In genomic region chr10:81415146-81415545, GRCm38 (mm10) we compare ENCODE assay signal across 11 mouse cellular contexts. TPM values are rescaled to one million over a fixed set of nuclear protein-coding genes. Genes with fewer than 3 reads are reported as not detected.
DNase-seq lines count a peak whose midpoint lies in the region; ATAC-seq lines count a peak whose summit lies in the region.
"Had no signal": no experiment of that assay in that cellular context is flagged by ENCODE, and none has a peak within 500 bp of the region (broad histone marks: within the 10 kb centered on the region; RNA-seq: fewer than 3 reads in every experiment).

No protein-coding gene starts in this region.

- no peak overlapping the region for H3K4me2 ChIP-seq in hindbrain, embryonic 14.5 days (replicated peaks)
- 0 out of 2 replicates have a peak overlapping the region, but pooled peaks have one; percentile 7 for H3K4me2 ChIP-seq in neural tube, embryonic 12.5 days (replicated peaks)
- no peak overlapping the region for H3K4me2 ChIP-seq in embryonic facial prominence, embryonic 15.5 days (replicated peaks)
- no peak overlapping the region for H3K4me2 ChIP-seq in stomach, embryonic 16.5 days (ENCODE audit: low read depth, low read length)
- H3K4me2 ChIP-seq: hindbrain, embryonic 15.5 days had no signal

- H3K27me3 ChIP-seq in hindbrain, embryonic 10.5 days (ENCODE audit: insufficient read depth, poor library complexity, severe bottlenecking): peaks cover 44% of the 10 kb centered on the region
- no peaks in the 10 kb centered on the region for H3K27me3 ChIP-seq in hindbrain, embryonic 14.5 days (ENCODE audit: control insufficient read depth, insufficient read depth, low read length)
- no peaks in the 10 kb centered on the region for H3K27me3 ChIP-seq in neural tube, embryonic 12.5 days (replicated peaks)
- H3K27me3 ChIP-seq in embryonic facial prominence, embryonic 15.5 days: no peaks in the 10 kb centered on the region
- no peaks in the 10 kb centered on the region for H3K27me3 ChIP-seq in stomach, embryonic 16.5 days (ENCODE audit: control insufficient read depth, insufficient read depth, low read length)
- H3K27me3 ChIP-seq: hindbrain, embryonic 15.5 days had no signal

- H3K9me3 ChIP-seq in hindbrain, embryonic 10.5 days: no peaks in the 10 kb centered on the region
- H3K9me3 ChIP-seq in hindbrain, embryonic 14.5 days (ENCODE audit: control insufficient read depth, low read length): no peaks in the 10 kb centered on the region
- no peaks in the 10 kb centered on the region for H3K9me3 ChIP-seq in neural tube, embryonic 12.5 days
- H3K9me3 ChIP-seq in embryonic facial prominence, embryonic 15.5 days (replicated peaks): no peaks in the 10 kb centered on the region
- H3K9me3 ChIP-seq in stomach, embryonic 16.5 days (replicated peaks; ENCODE audit: control insufficient read depth, low read length): no peaks in the 10 kb centered on the region
- H3K9me3 ChIP-seq: hindbrain, embryonic 15.5 days had no signal

- no peak overlapping the region for H3K9ac ChIP-seq in hindbrain, embryonic 14.5 days
- H3K9ac ChIP-seq in neural tube, embryonic 12.5 days: no peak overlapping the region
- no peak overlapping the region for H3K9ac ChIP-seq in embryonic facial prominence, embryonic 15.5 days
- peak overlapping the region; percentile 14; the same call in 1 of the 2 replicates for H3K9ac ChIP-seq in stomach, embryonic 16.5 days (ENCODE audit: low read length)
- H3K9ac ChIP-seq: hindbrain, embryonic 15.5 days had no signal

- no peak for ATAC-seq in hindbrain, embryonic 14.5 days (ENCODE audit: low FRiP score)
- no peak for ATAC-seq in neural tube, embryonic 12.5 days (ENCODE audit: low FRiP score, low read depth)
- no peak for ATAC-seq in embryonic facial prominence, embryonic 15.5 days (ENCODE audit: insufficient number of reproducible peaks, low FRiP score, low TSS enrichment, low read depth)
- no peak for ATAC-seq in stomach, embryonic 16.5 days (ENCODE audit: insufficient read depth, low FRiP score)

- 75% methylated on average over 5 of the region's 5 CpGs for WGBS in hindbrain, embryonic 10.5 days
- 82% methylated on average over 5 of the region's 5 CpGs for WGBS in hindbrain, embryonic 14.5 days
- 81% methylated on average over 5 of the region's 5 CpGs for WGBS in neural tube, embryonic 12.5 days
- 81% methylated on average over 5 of the region's 5 CpGs for WGBS in embryonic facial prominence, embryonic 15.5 days
- 79% methylated on average over 5 of the region's 5 CpGs for WGBS in stomach, embryonic 16.5 days

- DNase-seq in hindbrain, embryonic 10.5 days (ENCODE audit: low spot score): no peak
- no peak for DNase-seq in hindbrain, embryonic 14.5 days (ENCODE audit: low spot score)
- no peak for DNase-seq in neural tube, embryonic 10.5 days (ENCODE audit: extremely low spot score, low spot score)
- no peak for DNase-seq in right cerebral cortex, postnatal 4 days
- DNase-seq: adrenal gland, adult 2 months; right cerebral cortex, adult 18-20 months; thymus, postnatal 36 days had no signal

- peaks cover 99% of the 10 kb centered on the region for H3K4me1 ChIP-seq in hindbrain, embryonic 10.5 days (replicated peaks)
- peaks cover 41% of the 10 kb centered on the region for H3K4me1 ChIP-seq in hindbrain, embryonic 14.5 days (replicated peaks; ENCODE audit: control insufficient read depth, insufficient read depth, low read length)
- peaks cover 77% of the 10 kb centered on the region for H3K4me1 ChIP-seq in neural tube, embryonic 12.5 days
- peaks cover 99% of the 10 kb centered on the region for H3K4me1 ChIP-seq in embryonic facial prominence, embryonic 15.5 days
- peaks cover 84% of the 10 kb centered on the region for H3K4me1 ChIP-seq in stomach, embryonic 16.5 days (ENCODE audit: control insufficient read depth, insufficient read depth, low read length)

- peak overlapping the region; percentile 88 for H3K27ac ChIP-seq in hindbrain, embryonic 10.5 days
- H3K27ac ChIP-seq in hindbrain, embryonic 14.5 days: no peak overlapping the region; the same call in 1 of the 2 replicates
- H3K27ac ChIP-seq in neural tube, embryonic 12.5 days: 0 out of 2 replicates have a peak overlapping the region, but pooled peaks have one; percentile 17
- H3K27ac ChIP-seq in embryonic facial prominence, embryonic 15.5 days (replicated peaks): peak overlapping the region; percentile 58; the same call in 1 of the 2 replicates
- peak overlapping the region; percentile 53; the same call in 1 of the 2 replicates for H3K27ac ChIP-seq in stomach, embryonic 16.5 days (ENCODE audit: low read length)
- H3K27ac ChIP-seq: hindbrain, embryonic 15.5 days had no signal

- H3K4me3 ChIP-seq in hindbrain, embryonic 10.5 days: peak overlapping the region; percentile 6; the same call in 1 of the 2 replicates
- no peak overlapping the region for H3K4me3 ChIP-seq in hindbrain, embryonic 14.5 days (replicated peaks; ENCODE audit: low read length)
- no peak overlapping the region for H3K4me3 ChIP-seq in neural tube, embryonic 12.5 days
- H3K4me3 ChIP-seq in embryonic facial prominence, embryonic 15.5 days (replicated peaks): no peak overlapping the region
- no peak overlapping the region for H3K4me3 ChIP-seq in stomach, embryonic 16.5 days (replicated peaks; ENCODE audit: low read length)
- H3K4me3 ChIP-seq: hindbrain, embryonic 15.5 days had no signal

- H3K36me3 ChIP-seq in hindbrain, embryonic 10.5 days: peaks cover 2% of the 10 kb centered on the region; the same call in 1 of the 2 replicates
- H3K36me3 ChIP-seq in hindbrain, embryonic 14.5 days (replicated peaks; ENCODE audit: control insufficient read depth, insufficient read depth): peaks cover 9% of the 10 kb centered on the region; the same call in 1 of the 2 replicates
- peaks cover 4% of the 10 kb centered on the region; the same call in 1 of the 2 replicates for H3K36me3 ChIP-seq in neural tube, embryonic 12.5 days
- H3K36me3 ChIP-seq in embryonic facial prominence, embryonic 15.5 days: peaks cover 38% of the 10 kb centered on the region
- no peaks in the 10 kb centered on the region; the same call in none of the 2 replicates for H3K36me3 ChIP-seq in stomach, embryonic 16.5 days (ENCODE audit: control insufficient read depth, insufficient read depth, low read length)
- H3K36me3 ChIP-seq: hindbrain, embryonic 15.5 days had no signal

RNA-seq across cellular contexts. Expression of gene Smim24, which starts 22.3 kb away (rescaled TPM):
- polyA plus RNA-seq in hindbrain, embryonic 10.5 days (2016; fragmentation: Nextera tagmentation; extraction: Ambion mirVana): 2.7 and 3.0 TPM in 2 replicates
- 0.84 and 1.3 TPM in 2 replicates for polyA plus RNA-seq in hindbrain, embryonic 14.5 days (2014; fragmentation: Nextera tagmentation; extraction: Ambion mirVana)
- polyA plus RNA-seq in neural tube, embryonic 12.5 days (2016; fragmentation: Nextera tagmentation; extraction: Ambion mirVana): 2.1 and 2.7 TPM in 2 replicates
- 5.0 and 8.3 TPM in 2 replicates for polyA plus RNA-seq in embryonic facial prominence, embryonic 15.5 days (2015; fragmentation: Nextera tagmentation; extraction: Ambion mirVana)
- polyA plus RNA-seq in stomach, embryonic 16.5 days (2015; fragmentation: Nextera tagmentation; extraction: Ambion mirVana): 61.8 and 65.3 TPM in 2 replicates

RNA-seq across cellular contexts. Expression of gene Gm48552, which starts 26.3 kb away (rescaled TPM):
- polyA plus RNA-seq in hindbrain, embryonic 10.5 days (2016; fragmentation: Nextera tagmentation; extraction: Ambion mirVana): 1.0 and 2.5 TPM in 2 replicates
- polyA plus RNA-seq in hindbrain, embryonic 14.5 days (2014; fragmentation: Nextera tagmentation; extraction: Ambion mirVana): 1.9 and 2.2 TPM in 2 replicates
- 2.3 and 2.5 TPM in 2 replicates for polyA plus RNA-seq in neural tube, embryonic 12.5 days (2016; fragmentation: Nextera tagmentation; extraction: Ambion mirVana)
- 1.6 and 2.9 TPM in 2 replicates for polyA plus RNA-seq in embryonic facial prominence, embryonic 15.5 days (2015; fragmentation: Nextera tagmentation; extraction: Ambion mirVana)
- 1.3 and 1.5 TPM in 2 replicates for polyA plus RNA-seq in stomach, embryonic 16.5 days (2015; fragmentation: Nextera tagmentation; extraction: Ambion mirVana)

RNA-seq across cellular contexts. Expression of gene Gm48551, which starts 30.9 kb away (rescaled TPM):
- 4.0 and 4.8 TPM in 2 replicates for polyA plus RNA-seq in hindbrain, embryonic 10.5 days (2016; fragmentation: Nextera tagmentation; extraction: Ambion mirVana)
- polyA plus RNA-seq in hindbrain, embryonic 14.5 days (2014; fragmentation: Nextera tagmentation; extraction: Ambion mirVana): 5.5 and 5.7 TPM in 2 replicates
- polyA plus RNA-seq in neural tube, embryonic 12.5 days (2016; fragmentation: Nextera tagmentation; extraction: Ambion mirVana): 5.0 and 5.3 TPM in 2 replicates
- 3.1 and 3.2 TPM in 2 replicates for polyA plus RNA-seq in embryonic facial prominence, embryonic 15.5 days (2015; fragmentation: Nextera tagmentation; extraction: Ambion mirVana)
- 3.0 and 3.8 TPM in 2 replicates for polyA plus RNA-seq in stomach, embryonic 16.5 days (2015; fragmentation: Nextera tagmentation; extraction: Ambion mirVana)

RNA-seq across cellular contexts. Expression of gene Dohh, which starts 30.9 kb away (rescaled TPM):
- polyA plus RNA-seq in hindbrain, embryonic 10.5 days (2016; fragmentation: Nextera tagmentation; extraction: Ambion mirVana): 95.8 and 98.2 TPM in 2 replicates
- polyA plus RNA-seq in hindbrain, embryonic 14.5 days (2014; fragmentation: Nextera tagmentation; extraction: Ambion mirVana): 68.9 TPM in 2 replicates
- polyA plus RNA-seq in neural tube, embryonic 12.5 days (2016; fragmentation: Nextera tagmentation; extraction: Ambion mirVana): 75.6 and 77.9 TPM in 2 replicates
- 83.1 and 85.2 TPM in 2 replicates for polyA plus RNA-seq in embryonic facial prominence, embryonic 15.5 days (2015; fragmentation: Nextera tagmentation; extraction: Ambion mirVana)
- 77.4 and 79.6 TPM in 2 replicates for polyA plus RNA-seq in stomach, embryonic 16.5 days (2015; fragmentation: Nextera tagmentation; extraction: Ambion mirVana)

RNA-seq across cellular contexts. Expression of gene Fzr1, which starts 36.8 kb away (rescaled TPM):
- polyA plus RNA-seq in hindbrain, embryonic 10.5 days (2016; fragmentation: Nextera tagmentation; extraction: Ambion mirVana): 138 and 143 TPM in 2 replicates
- 119 and 125 TPM in 2 replicates for polyA plus RNA-seq in hindbrain, embryonic 14.5 days (2014; fragmentation: Nextera tagmentation; extraction: Ambion mirVana)
- polyA plus RNA-seq in neural tube, embryonic 12.5 days (2016; fragmentation: Nextera tagmentation; extraction: Ambion mirVana): 136 and 138 TPM in 2 replicates
- polyA plus RNA-seq in embryonic facial prominence, embryonic 15.5 days (2015; fragmentation: Nextera tagmentation; extraction: Ambion mirVana): 98.8 and 102 TPM in 2 replicates
- polyA plus RNA-seq in stomach, embryonic 16.5 days (2015; fragmentation: Nextera tagmentation; extraction: Ambion mirVana): 69.2 and 79.0 TPM in 2 replicates
